Mouse (Mus musculus) thymus, postnatal 0 days (tissue): ENCODE measurements around the gene Lgals4. TPM values are rescaled to one million over a fixed set of nuclear protein-coding genes. Genes with fewer than 3 reads are reported as not detected.

Experiments used
- polyA plus RNA-seq: library from polyadenylated mRNA; unstranded; fragments of >200 nt; fragmentation: Nextera tagmentation; extraction: Ambion mirVana; gene quantifications from 2 replicates; pipeline ENCODE4 v1.2.1, GENCODE M21; 2015

Gene Lgals4
- polyA plus RNA-seq, 1 experiment from 2014 or later, result 12.0 TPM

Other genes starting within 250 kb of the Lgals4 start
- 10.5 and 10.9 TPM in 2 replicates for gene Samd4b, start 235.7 kb upstream of the Lgals4 start, polyA plus RNA-seq
- gene Pak4, start 235.7 kb upstream of the Lgals4 start, polyA plus RNA-seq, result 15.4 and 20.3 TPM in 2 replicates
- gene Acp7, start 202.5 kb upstream of the Lgals4 start, polyA plus RNA-seq, result 0.06 and 0.07 TPM in 2 replicates
- 15.7 and 16.3 TPM in 2 replicates for gene Fbxo27, start 141.0 kb upstream of the Lgals4 start, polyA plus RNA-seq
- 3.8 and 6.3 TPM in 2 replicates for gene Fbxo17, start 117.0 kb upstream of the Lgals4 start, polyA plus RNA-seq
- 169 and 190 TPM in 2 replicates for gene Mrps12, start 92.0 kb upstream of the Lgals4 start, polyA plus RNA-seq
- gene Sars2, start 91.9 kb upstream of the Lgals4 start, polyA plus RNA-seq, result 22.5 and 25.3 TPM in 2 replicates
- 0.26 and 0.45 TPM in 2 replicates for gene Ccer2, start 77.7 kb upstream of the Lgals4 start, polyA plus RNA-seq
- 57.2 and 63.9 TPM in 2 replicates for gene Sirt2, start 67.1 kb upstream of the Lgals4 start, polyA plus RNA-seq
- gene Nfkbib, start 66.3 kb upstream of the Lgals4 start, polyA plus RNA-seq, result 70.0 and 74.9 TPM in 2 replicates
- 75.9 and 105 TPM in 2 replicates for gene Rinl, start 44.9 kb upstream of the Lgals4 start, polyA plus RNA-seq
- 285 and 358 TPM in 2 replicates for gene Hnrnpl, start 25.3 kb upstream of the Lgals4 start, polyA plus RNA-seq
- gene Ech1, start 8.6 kb upstream of the Lgals4 start, polyA plus RNA-seq, result 167 and 184 TPM in 2 replicates
- gene Lgals7, start 30.0 kb downstream of the Lgals4 start, polyA plus RNA-seq, result 0.99 and 1.1 TPM in 2 replicates
- gene Capn12, start 47.6 kb downstream of the Lgals4 start, polyA plus RNA-seq, result 0.23 and 0.53 TPM in 2 replicates
- 133 and 138 TPM in 2 replicates for gene Actn4, start 128.5 kb downstream of the Lgals4 start, polyA plus RNA-seq
- gene Eif3k, start 148.0 kb downstream of the Lgals4 start, polyA plus RNA-seq, result 497 and 515 TPM in 2 replicates
- gene Map4k1, start 148.2 kb downstream of the Lgals4 start, polyA plus RNA-seq, result 76.3 and 78.2 TPM in 2 replicates